Mouse (Mus musculus) left cerebral cortex, adult 2 months (tissue): ENCODE results near the gene Zfp58. TPM values are rescaled to one million over a fixed set of nuclear protein-coding genes. Genes with fewer than 3 reads are reported as not detected.

Source experiments
- DNase-seq, 2 experiments: peaks; one replicate each; pipeline ENCODE4 v3.0.0; 2021 to 2022; ENCODE audit warnings: low spot score in 2 of 2, mixed read lengths in 1 of 2; ENCODE audit errors: extremely low spot score in 1 of 2
- H3K27ac ChIP-seq: fragments of 200-600 bp; 2 replicates; pipeline ENCODE4 v1.8.1; 2022
- H3K4me3 ChIP-seq: fragments of 200-600 bp; 2 replicates; pipeline ENCODE4 v1.8.1; 2022
- CTCF ChIP-seq: fragments of 200-600 bp; IDR thresholded peaks from 2 replicates; pipeline ENCODE4 v1.8.1; 2022; ENCODE audit warnings: antibody characterized with exemption, mild to moderate bottlenecking, moderate library complexity
- intact Hi-C: fragments of 180-260 bp; cut with DNase I; formaldehyde crosslinking; loops from one replicate; pipeline ENCODE4 v1.15.1; 2025
- total RNA-seq, 2 experiments: library from RNA; stranded (reverse); gene quantifications; 2 replicates each; pipeline ENCODE4 v1.2.3; 2021

Gene Zfp58
- total RNA-seq, 2 experiments from 2014 or later: 8.7 to 9.8 TPM

GRCm38 (mm10) chr13:67452021-67452309 lies 48.4 kb downstream of the Zfp58 start:
- intact Hi-C loops: loop anchor here (1.0 to 10.0 kb wide), 2 partner anchors 146 to 233 kb away; partner anchors contain the start of genes Zfp457 and Zfp738
- Histone ChIP-seq H3K4me3 (peak overlapping the region; percentile 64), H3K27ac (peak overlapping the region; percentile 83)
- DNase-seq: no peak
- no peak for TF ChIP-seq CTCF

GRCm38 (mm10) chr13:67451172-67452020 lies 49.0 kb downstream of the Zfp58 start, which contains the start of gene Zfp874a:
Zfp874a (minus strand) TSS chr13:67451624.
- Histone ChIP-seq H3K27ac (peak within 1 kb of the TSS; percentile 83), H3K4me3 (peak within 1 kb of the TSS; percentile 64)
- TF ChIP-seq CTCF: no peak
- peak; percentile 86 to 87 for DNase-seq
- intact Hi-C loops: loop anchor here (1.0 to 10.0 kb wide), 3 partner anchors 33 to 233 kb away; partner anchors contain the start of genes Zfp457, Zfp738 and Zfp874b

Other genes starting within 250 kb of the Zfp58 start
- 10 to 100 TPM; 19.0 to 22.1 TPM for gene Zfp458, start 222.1 kb downstream of the Zfp58 start, total RNA-seq
- 1 to 10 TPM; 4.2 to 4.9 TPM for gene Zfp457, start 194.1 kb downstream of the Zfp58 start, total RNA-seq
- 1 to 10 TPM; 3.1 to 3.8 TPM for gene Zfp595, start 168.0 kb downstream of the Zfp58 start, total RNA-seq
- gene Gm28044, start 140.0 kb downstream of the Zfp58 start, total RNA-seq: 1 to 10 TPM in 1 of 2 experiments, under 1 TPM in 1; 0.81 to 1.8 TPM
- gene Zfp953, start 139.9 kb downstream of the Zfp58 start, total RNA-seq: 1 to 10 TPM in 1 of 2 experiments, under 1 TPM in 1; 0.86 to 1.2 TPM
- not detected for gene Gm28041, start 124.8 kb downstream of the Zfp58 start, total RNA-seq
- gene Zfp456, start 124.7 kb downstream of the Zfp58 start, total RNA-seq: under 1 TPM; 0.54 to 0.58 TPM
- 1 to 10 TPM; 2.7 to 4.4 TPM for gene Zfp429, start 100.7 kb downstream of the Zfp58 start, total RNA-seq
- gene Zfp459, start 79.1 kb downstream of the Zfp58 start, total RNA-seq: 1 to 10 TPM; 4.7 to 4.9 TPM
- 10 to 100 TPM; 11.7 to 12.4 TPM for gene Zfp874a, start 48.9 kb downstream of the Zfp58 start, total RNA-seq
- 10 to 100 TPM; 15.5 to 17.6 TPM for gene Zfp874b, start 16.3 kb downstream of the Zfp58 start, total RNA-seq
- gene Gm26965, start 25.6 kb upstream of the Zfp58 start, total RNA-seq: under 1 TPM in 1 of 2 experiments, not detected in 1; 0.86 TPM
- gene Zfp87, start 25.6 kb upstream of the Zfp58 start, total RNA-seq: 10 to 100 TPM; 19.8 to 22.9 TPM
- 1 to 10 TPM; 9.4 to 9.7 TPM for gene Zfp748, start 53.3 kb upstream of the Zfp58 start, total RNA-seq
- 1 to 10 TPM; 8.3 to 8.9 TPM for gene Zfp729b, start 109.2 kb upstream of the Zfp58 start, total RNA-seq
- gene Gm49345, start 137.2 kb upstream of the Zfp58 start, total RNA-seq: under 1 TPM; 0.28 to 0.84 TPM
- gene Zfp729a, start 137.2 kb upstream of the Zfp58 start, total RNA-seq: 1 to 10 TPM; 8.0 to 8.9 TPM
- gene Zfp738, start 186.5 kb upstream of the Zfp58 start, total RNA-seq: 10 to 100 TPM; 24.2 to 26.0 TPM
- gene Zfp65, start 228.6 kb upstream of the Zfp58 start, total RNA-seq: 10 to 100 TPM; 14.0 to 14.6 TPM